Mouse (Mus musculus) adrenal gland, postnatal 10 days (tissue): ENCODE data around the gene Wdr95. TPM values are rescaled to one million over a fixed set of nuclear protein-coding genes. Genes with fewer than 3 reads are reported as not detected.
A peak's percentile ranks its signal among the peaks of the same experiment; 100 is the strongest.
"Not testable (repeated sequence)": the region's sequence is repeated elsewhere in the genome, so short reads cannot be mapped to it uniquely, and the experiment has no call there.

ENCODE experiments used
- DNase-seq: peaks from one replicate; pipeline ENCODE4 v3.0.0; 2021; ENCODE audit warnings: mixed read lengths
- total RNA-seq, 2 experiments: library from RNA; stranded (reverse); gene quantifications; 2 replicates each; pipeline ENCODE4 v1.2.3; 2021

Wdr95 gene
- total RNA-seq, 2 experiments from 2014 or later = 0.09 TPM; not detected in 1

- no peak for DNase-seq
These were observed 11.4 kb upstream of the Wdr95 start for GRCm38 (mm10) chr5:149517116-149517515.

GRCm38 (mm10) chr5:149520806-149521205, 7.7 kb upstream of the Wdr95 start:
- no peak for DNase-seq

GRCm38 (mm10) chr5:149523856-149524241, 4.6 kb upstream of the Wdr95 start:
- no peak for DNase-seq

GRCm38 (mm10) chr5:149524242-149524858, 4.1 kb upstream of the Wdr95 start:
- DNase-seq = peak; percentile 84

- DNase-seq = no peak
These were observed 3.3 kb upstream of the Wdr95 start for GRCm38 (mm10) chr5:149525055-149525785.

- DNase-seq = peak; percentile 57
These were observed 2.0 kb upstream of the Wdr95 start for GRCm38 (mm10) chr5:149526467-149526951.

- DNase-seq = not testable (repeated sequence)
These were observed 1.2 kb upstream of the Wdr95 start for GRCm38 (mm10) chr5:149527292-149527691.

- DNase-seq = no peak
These were observed 5.4 kb downstream of the Wdr95 start for GRCm38 (mm10) chr5:149533847-149534246.

GRCm38 (mm10) chr5:149536005-149536404, 7.5 kb downstream of the Wdr95 start:
- no peak for DNase-seq

GRCm38 (mm10) chr5:149537796-149538511, 9.5 kb downstream of the Wdr95 start:
- no peak for DNase-seq

GRCm38 (mm10) chr5:149538531-149538930, 10.1 kb downstream of the Wdr95 start:
- no peak for DNase-seq

GRCm38 (mm10) chr5:149539051-149539450, 10.6 kb downstream of the Wdr95 start:
- DNase-seq = no peak

GRCm38 (mm10) chr5:149551179-149551578, 22.7 kb downstream of the Wdr95 start:
- DNase-seq = no peak

- no peak for DNase-seq
These were observed 24.3 kb downstream of the Wdr95 start for GRCm38 (mm10) chr5:149552742-149553141.

GRCm38 (mm10) chr5:149553373-149553772, 24.9 kb downstream of the Wdr95 start:
- DNase-seq = no peak

GRCm38 (mm10) chr5:149554397-149554796, 25.9 kb downstream of the Wdr95 start:
- DNase-seq = no peak

- no peak for DNase-seq
These were observed 32.6 kb downstream of the Wdr95 start for GRCm38 (mm10) chr5:149560903-149561588.

- DNase-seq = no peak
These were observed 37.5 kb downstream of the Wdr95 start for GRCm38 (mm10) chr5:149566026-149566425.

- peak; percentile 19 for DNase-seq
These were observed 38.5 kb downstream of the Wdr95 start for GRCm38 (mm10) chr5:149566957-149567356.

- DNase-seq = no peak
These were observed 40.5 kb downstream of the Wdr95 start for GRCm38 (mm10) chr5:149568993-149569392.

GRCm38 (mm10) chr5:149576977-149577376, 48.5 kb downstream of the Wdr95 start:
- DNase-seq = no peak

GRCm38 (mm10) chr5:149577449-149577848, 49.0 kb downstream of the Wdr95 start:
- no peak for DNase-seq
